Mouse (Mus musculus) intestine, embryonic 16.5 days (tissue): ENCODE measurements around the gene Spata1. TPM values are rescaled to one million over a fixed set of nuclear protein-coding genes. Genes with fewer than 3 reads are reported as not detected.
A peak's percentile ranks its signal among the peaks of the same experiment; 100 is the strongest.

ENCODE experiments used
- ATAC-seq: fragments of 200-750 bp; cut with Nextera tagmentation; 2 replicates; pipeline ENCODE4 v1.8.0; 2017; ENCODE audit warnings: moderate TSS enrichment, moderate library complexity
- H3K27ac ChIP-seq: fragments of 300-500 bp; sonication (generic); 2 replicates; pipeline ENCODE4 v1.5.1; 2014; ENCODE audit warnings: mild to moderate bottlenecking, low read length
- H3K27me3 ChIP-seq: fragments of 300-500 bp; sonication (generic); replicated peaks from 2 replicates; pipeline ENCODE4 v1.6.1; 2014; ENCODE audit warnings: low read length, control low read depth, mixed read lengths; ENCODE audit not compliant: control insufficient read depth, insufficient read depth
- H3K36me3 ChIP-seq: fragments of 300-500 bp; sonication (generic); 2 replicates; pipeline ENCODE4 v1.6.1; 2014; ENCODE audit warnings: low read length, control low read depth; ENCODE audit not compliant: control insufficient read depth, insufficient read depth
- H3K4me1 ChIP-seq: fragments of 300-500 bp; sonication (generic); 2 replicates; pipeline ENCODE4 v1.6.1; 2014; ENCODE audit warnings: low read length, control low read depth, mixed read lengths; ENCODE audit not compliant: control insufficient read depth, insufficient read depth
- H3K4me2 ChIP-seq: fragments of 300-500 bp; sonication (generic); 2 replicates; pipeline ENCODE4 v1.6.1; 2014; ENCODE audit warnings: low read depth, low read length, control low read depth
- H3K4me3 ChIP-seq: fragments of 300-500 bp; sonication (generic); 2 replicates; pipeline ENCODE4 v1.5.1; 2014; ENCODE audit warnings: mild to moderate bottlenecking, low read length
- H3K9ac ChIP-seq: fragments of 300-500 bp; sonication (generic); 2 replicates; pipeline ENCODE4 v1.6.1; 2014; ENCODE audit warnings: low read depth, low read length
- H3K9me3 ChIP-seq: fragments of 300-500 bp; sonication (generic); 2 replicates; pipeline ENCODE4 v1.6.1; 2016; ENCODE audit warnings: low read length, control low read depth; ENCODE audit not compliant: control insufficient read depth
- WGBS: fragments of 180-500 bp; shearing (Covaris S2); extraction: QIAGEN DNeasy Blood & Tissue Kit; methylation state at CpG from one replicate; pipeline ENCODE4 v1.1.7; 2014; 5-methylcytosine and 5-hydroxymethylcytosine counted together
- polyA plus RNA-seq: library from polyadenylated mRNA; unstranded; fragments of >200 nt; fragmentation: Nextera tagmentation; extraction: Ambion mirVana; gene quantifications from 2 replicates; pipeline ENCODE4 v1.2.1, GENCODE M21; 2015

The Spata1 gene
- polyA plus RNA-seq: 2.0 and 2.3 TPM in 2 replicates

GRCm38 (mm10) chr3:146499431-146500002, at the start of gene Spata1, which contains the start of gene Gng5:
Gene Spata1, minus strand, starts transcription at chr3:146499753.
Gene Gng5, plus strand, starts transcription at chr3:146499807.
- under 1% methylated on average over 62 of the region's 88 CpGs for WGBS
- peak within 1 kb of the TSS; percentile 96 for H3K27ac ChIP-seq
- peak within 1 kb of the TSS; percentile 80 for H3K4me2 ChIP-seq
- H3K36me3 ChIP-seq: no peaks in the 10 kb centered on the region; the same call in 1 of the 2 replicates
- peaks cover 25% of the 10 kb centered on the region for H3K4me1 ChIP-seq
- H3K9me3 ChIP-seq: no peaks in the 10 kb centered on the region
- ATAC-seq: peak; percentile 98
- peak within 1 kb of the TSS; percentile 66 for H3K4me3 ChIP-seq
- H3K9ac ChIP-seq: peak within 1 kb of the TSS; percentile 81
- H3K27me3 ChIP-seq: no peaks in the 10 kb centered on the region

- Histone ChIP-seq H3K4me2 (no peak overlapping the region), H3K4me3 (no peak overlapping the region), H3K27ac (no peak overlapping the region), H3K4me1 (no peaks in the 10 kb centered on the region), H3K27me3 (no peaks in the 10 kb centered on the region), H3K9ac (no peak overlapping the region), H3K9me3 (no peaks in the 10 kb centered on the region), H3K36me3 (no peaks in the 10 kb centered on the region)
- WGBS: 30% methylated on average over 1 of the region's 1 CpGs
- ATAC-seq: no peak
Observed at GRCm38 (mm10) chr3:146543632-146544031, 44.1 kb upstream of the Spata1 start.

- Histone ChIP-seq H3K9ac (no peak overlapping the region), H3K27me3 (no peaks in the 10 kb centered on the region), H3K9me3 (no peaks in the 10 kb centered on the region), H3K27ac (no peak overlapping the region), H3K4me2 (no peak overlapping the region), H3K4me3 (no peak overlapping the region), H3K36me3 (no peaks in the 10 kb centered on the region), H3K4me1 (no peaks in the 10 kb centered on the region)
- ATAC-seq: no peak
- 64% methylated on average over 4 of the region's 4 CpGs for WGBS
Observed at GRCm38 (mm10) chr3:146540521-146541273, 41.1 kb upstream of the Spata1 start.

GRCm38 (mm10) chr3:146534986-146535385, 35.4 kb upstream of the Spata1 start:
- Histone ChIP-seq H3K9me3 (no peaks in the 10 kb centered on the region), H3K27me3 (no peaks in the 10 kb centered on the region), H3K4me2 (no peak overlapping the region), H3K27ac (no peak overlapping the region), H3K4me3 (no peak overlapping the region), H3K9ac (no peak overlapping the region), H3K4me1 (no peaks in the 10 kb centered on the region), H3K36me3 (no peaks in the 10 kb centered on the region)
- no peak for ATAC-seq
- 64% methylated on average over 6 of the region's 6 CpGs for WGBS

- H3K4me1 ChIP-seq: no peaks in the 10 kb centered on the region
- H3K9me3 ChIP-seq: no peaks in the 10 kb centered on the region
- no peak overlapping the region for H3K27ac ChIP-seq
- H3K27me3 ChIP-seq: no peaks in the 10 kb centered on the region
- H3K9ac ChIP-seq: no peak overlapping the region
- WGBS: 46% methylated on average over 2 of the region's 2 CpGs
- no peak for ATAC-seq
- no peaks in the 10 kb centered on the region for H3K36me3 ChIP-seq
- no peak overlapping the region for H3K4me2 ChIP-seq
- H3K4me3 ChIP-seq: no peak overlapping the region
Observed at GRCm38 (mm10) chr3:146528335-146528734, 28.8 kb upstream of the Spata1 start.

GRCm38 (mm10) chr3:146521652-146522020, 22.1 kb upstream of the Spata1 start:
- Histone ChIP-seq H3K4me1 (peaks cover 2% of the 10 kb centered on the region; the same call in 1 of the 2 replicates), H3K27me3 (no peaks in the 10 kb centered on the region), H3K36me3 (peaks cover 8% of the 10 kb centered on the region), H3K9me3 (no peaks in the 10 kb centered on the region), H3K27ac (peak overlapping the region; percentile 99), H3K4me2 (peak overlapping the region; percentile 56), H3K9ac (peak overlapping the region; percentile 93), H3K4me3 (peak overlapping the region; percentile 86)
- ATAC-seq: peak; percentile 12; the same call in 1 of the 2 replicates
- 9% methylated on average over 8 of the region's 8 CpGs for WGBS

GRCm38 (mm10) chr3:146520798-146521651, 21.5 kb upstream of the Spata1 start, which contains the start of gene Rpf1:
Gene Rpf1, minus strand, starts transcription at chr3:146521429.
- H3K4me1 ChIP-seq: peaks cover 2% of the 10 kb centered on the region; the same call in 1 of the 2 replicates
- H3K36me3 ChIP-seq: peaks cover 8% of the 10 kb centered on the region
- H3K27me3 ChIP-seq: no peaks in the 10 kb centered on the region
- H3K9me3 ChIP-seq: no peaks in the 10 kb centered on the region
- peak within 1 kb of the TSS; percentile 76 for H3K4me2 ChIP-seq
- peak within 1 kb of the TSS; percentile 93 for H3K9ac ChIP-seq
- ATAC-seq: peak; percentile 98
- peak within 1 kb of the TSS; percentile 86 for H3K4me3 ChIP-seq
- WGBS: under 1% methylated on average over 61 of the region's 82 CpGs
- H3K27ac ChIP-seq: peak within 1 kb of the TSS; percentile 99

GRCm38 (mm10) chr3:146520226-146520797, 20.8 kb upstream of the Spata1 start:
- no peak for ATAC-seq
- H3K4me1 ChIP-seq: peaks cover 2% of the 10 kb centered on the region; the same call in 1 of the 2 replicates
- H3K27me3 ChIP-seq: no peaks in the 10 kb centered on the region
- H3K4me3 ChIP-seq: peak overlapping the region; percentile 86
- peaks cover 8% of the 10 kb centered on the region for H3K36me3 ChIP-seq
- peak overlapping the region; percentile 76 for H3K4me2 ChIP-seq
- peak overlapping the region; percentile 99 for H3K27ac ChIP-seq
- WGBS: 29% methylated on average over 5 of the region's 5 CpGs
- H3K9ac ChIP-seq: peak overlapping the region; percentile 93
- no peaks in the 10 kb centered on the region for H3K9me3 ChIP-seq
